Mouse (Mus musculus) intestine, embryonic 14.5 days (tissue): ENCODE results near the gene Brat1. TPM values are rescaled to one million over a fixed set of nuclear protein-coding genes. Genes with fewer than 3 reads are reported as not detected.

Experiments
- ATAC-seq: fragments of 200-750 bp; cut with Nextera tagmentation; replicated peaks from 2 replicates; pipeline ENCODE4 v1.8.0; 2017; ENCODE audit warnings: low read depth, moderate number of reproducible peaks, moderate TSS enrichment, moderate library complexity; ENCODE audit not compliant: low FRiP score, low TSS enrichment
- DNase-seq: peaks from one replicate; pipeline ENCODE4 v3.0.0-alpha.2; 2018; ENCODE audit warnings: low spot score
- H3K27ac ChIP-seq: fragments of 300-500 bp; sonication (generic); 2 replicates; pipeline ENCODE4 v1.5.1; 2014; ENCODE audit warnings: low read depth, mild to moderate bottlenecking, control low read depth
- H3K27me3 ChIP-seq: fragments of 300-500 bp; sonication (generic); replicated peaks from 2 replicates; pipeline ENCODE4 v1.6.1; 2014; ENCODE audit warnings: low read length, control low read depth; ENCODE audit not compliant: control insufficient read depth, insufficient read depth
- H3K36me3 ChIP-seq: fragments of 300-500 bp; sonication (generic); 2 replicates; pipeline ENCODE4 v1.6.1; 2014; ENCODE audit warnings: low read length, control low read depth; ENCODE audit not compliant: control insufficient read depth, insufficient read depth
- H3K4me1 ChIP-seq: fragments of 300-500 bp; sonication (generic); replicated peaks from 2 replicates; pipeline ENCODE4 v1.6.1; 2014; ENCODE audit warnings: low read length, control low read depth, mixed read lengths; ENCODE audit not compliant: control insufficient read depth, insufficient read depth
- H3K4me2 ChIP-seq: fragments of 300-500 bp; sonication (generic); 2 replicates; pipeline ENCODE4 v1.6.1; 2014; ENCODE audit warnings: low read length
- H3K4me3 ChIP-seq: fragments of 300-500 bp; sonication (generic); 2 replicates; pipeline ENCODE4 v1.5.1; 2014; ENCODE audit warnings: low read depth, low read length, control low read depth, mixed read lengths
- H3K9ac ChIP-seq: fragments of 300-500 bp; sonication (generic); 2 replicates; pipeline ENCODE4 v1.6.1; 2014; ENCODE audit warnings: mild to moderate bottlenecking, low read length
- H3K9me3 ChIP-seq: fragments of 300-500 bp; sonication (generic); 2 replicates; pipeline ENCODE4 v1.6.1; 2016; ENCODE audit warnings: low read length, control low read depth; ENCODE audit not compliant: control insufficient read depth
- WGBS: fragments of 180-500 bp; shearing (Covaris S2); extraction: QIAGEN DNeasy Blood & Tissue Kit; methylation state at CpG from one replicate; pipeline ENCODE4 v1.1.7; 2014; 5-methylcytosine and 5-hydroxymethylcytosine counted together
- polyA plus RNA-seq: library from polyadenylated mRNA; unstranded; fragments of >200 nt; fragmentation: Nextera tagmentation; extraction: Ambion mirVana; gene quantifications from 2 replicates; pipeline ENCODE4 v1.2.1, GENCODE M21; 2014

Brat1 gene
- polyA plus RNA-seq, 1 experiment from 2014 or later = 15.9 TPM

DNA sequence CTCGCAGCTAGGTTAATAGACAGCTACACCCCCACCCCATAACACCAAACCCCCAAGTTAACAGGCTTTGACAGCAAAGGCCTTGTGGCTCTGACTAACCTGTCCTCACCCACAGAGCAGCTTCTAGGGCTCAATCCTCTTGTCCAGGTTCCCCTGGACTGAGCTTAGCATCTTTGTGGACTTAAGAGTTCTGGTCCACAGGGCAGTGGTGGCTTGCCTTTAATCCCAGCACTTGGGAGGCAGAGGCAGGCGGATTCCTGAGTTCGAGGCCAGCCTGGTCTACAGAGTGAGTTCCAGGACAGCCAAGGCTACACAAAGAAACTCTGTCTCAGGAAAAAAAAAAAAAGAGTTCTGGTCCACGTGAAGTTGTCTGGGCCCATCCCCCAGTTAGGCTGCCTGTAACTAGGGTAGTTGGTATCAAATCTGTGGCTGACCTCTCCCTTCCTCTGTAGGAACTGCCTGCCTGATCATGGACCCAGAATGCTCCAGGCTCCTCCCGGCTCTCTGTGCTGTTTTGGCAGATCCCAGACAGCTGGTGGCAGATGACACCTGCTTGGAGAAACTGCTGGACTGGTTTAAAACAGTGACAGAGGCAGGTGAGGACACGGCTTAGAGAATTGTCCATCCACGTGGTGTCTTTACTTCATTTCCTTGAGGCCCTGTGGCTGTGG, 825 bp downstream of the Brat1 start:
- Histone ChIP-seq H3K4me2 (peak overlapping the region; percentile 80), H3K27me3 (no peaks in the 10 kb centered on the region), H3K9me3 (no peaks in the 10 kb centered on the region), H3K36me3 (peaks cover 18% of the 10 kb centered on the region), H3K9ac (peak overlapping the region; percentile 71), H3K4me1 (peaks cover 30% of the 10 kb centered on the region), H3K4me3 (peak overlapping the region; percentile 60), H3K27ac (peak overlapping the region; percentile 71; the same call in 1 of the 2 replicates)
- DNase-seq (no peak), ATAC-seq (no peak)
- WGBS = 49% methylated on average over 7 of the region's 7 CpGs

DNA sequence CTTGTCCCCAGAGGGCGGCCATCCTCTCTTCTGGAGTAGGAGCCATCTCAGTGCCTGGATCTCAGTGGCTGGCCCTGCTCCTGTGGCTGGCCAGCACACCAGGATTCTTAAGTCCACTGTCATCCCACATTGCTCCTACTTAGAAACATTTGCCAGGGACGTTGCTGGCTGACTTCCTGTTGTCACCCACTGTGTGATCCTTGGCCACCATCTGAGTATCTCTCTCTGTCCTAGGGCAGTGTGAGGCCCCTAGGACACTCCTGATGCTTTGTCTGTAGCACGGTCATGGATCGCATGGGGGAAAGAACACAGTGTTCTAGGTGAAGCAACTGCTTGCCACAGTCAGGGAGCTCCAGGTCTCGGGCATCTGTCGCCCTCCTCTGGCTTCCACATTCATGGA, 5.5 kb downstream of the Brat1 start:
- H3K9ac ChIP-seq = no peak overlapping the region
- DNase-seq (no peak), ATAC-seq (no peak)
- peaks cover 7% of the 10 kb centered on the region for H3K4me1 ChIP-seq
- H3K4me3 ChIP-seq = no peak overlapping the region
- no peak overlapping the region for H3K4me2 ChIP-seq
- H3K36me3 ChIP-seq = peaks cover 64% of the 10 kb centered on the region
- no peak overlapping the region for H3K27ac ChIP-seq
- WGBS = 93% methylated on average over 6 of the region's 6 CpGs
- H3K27me3 ChIP-seq = no peaks in the 10 kb centered on the region
- no peaks in the 10 kb centered on the region for H3K9me3 ChIP-seq

DNA sequence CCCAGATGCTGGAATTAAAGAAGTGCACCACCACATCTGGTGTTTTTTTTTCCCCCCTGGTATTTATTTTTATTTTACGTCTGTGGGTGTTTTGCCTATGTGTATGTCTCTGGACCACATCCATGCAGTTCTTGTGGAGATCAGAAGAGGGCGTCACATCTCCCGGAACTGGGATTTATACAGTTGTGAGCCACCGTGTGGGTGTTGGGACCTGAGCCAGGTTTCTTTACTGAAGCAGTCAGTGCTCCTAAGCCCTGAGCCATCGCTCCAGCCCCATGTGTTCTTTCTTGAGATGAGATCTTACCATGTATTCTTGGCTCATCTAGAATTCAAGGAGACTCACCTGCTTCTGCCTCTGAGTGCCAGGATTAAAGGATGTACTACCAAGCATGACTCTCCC, 6.2 kb downstream of the Brat1 start:
- no peak for ATAC-seq
- Histone ChIP-seq H3K27ac (no peak overlapping the region), H3K4me2 (no peak overlapping the region), H3K9ac (no peak overlapping the region), H3K27me3 (no peaks in the 10 kb centered on the region), H3K9me3 (no peaks in the 10 kb centered on the region), H3K4me1 (peaks cover under 1% of the 10 kb centered on the region), H3K4me3 (no peak overlapping the region), H3K36me3 (peaks cover 72% of the 10 kb centered on the region)
- DNase-seq = no peak
- WGBS = 83% methylated on average over 5 of the region's 5 CpGs

DNA sequence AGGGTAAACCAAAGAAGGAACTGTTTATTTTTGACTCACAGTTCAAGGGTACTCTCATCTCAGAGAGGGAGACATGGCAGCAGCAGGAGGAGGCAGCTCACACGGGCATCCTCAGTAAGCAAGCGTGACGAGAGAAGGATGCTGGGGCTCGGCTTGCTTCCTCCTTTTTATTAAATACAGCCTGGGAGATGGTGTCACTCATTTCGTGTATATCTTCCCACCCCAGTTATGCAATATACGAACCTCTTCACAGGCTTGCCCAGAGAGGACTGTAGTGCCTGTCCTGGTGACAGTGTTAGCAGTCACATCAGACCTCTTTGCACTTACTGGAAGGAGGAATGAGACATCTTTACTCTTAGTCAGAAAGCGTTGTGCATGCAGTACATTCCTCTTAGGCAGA, 16.0 kb downstream of the Brat1 start:
- Histone ChIP-seq H3K27ac (no peak overlapping the region), H3K4me1 (no peaks in the 10 kb centered on the region), H3K4me2 (no peak overlapping the region), H3K9ac (no peak overlapping the region), H3K27me3 (no peaks in the 10 kb centered on the region), H3K9me3 (no peaks in the 10 kb centered on the region), H3K4me3 (no peak overlapping the region), H3K36me3 (peaks cover 38% of the 10 kb centered on the region)
- 79% methylated on average over 7 of the region's 7 CpGs for WGBS
- DNase-seq (no peak), ATAC-seq (no peak)

DNA sequence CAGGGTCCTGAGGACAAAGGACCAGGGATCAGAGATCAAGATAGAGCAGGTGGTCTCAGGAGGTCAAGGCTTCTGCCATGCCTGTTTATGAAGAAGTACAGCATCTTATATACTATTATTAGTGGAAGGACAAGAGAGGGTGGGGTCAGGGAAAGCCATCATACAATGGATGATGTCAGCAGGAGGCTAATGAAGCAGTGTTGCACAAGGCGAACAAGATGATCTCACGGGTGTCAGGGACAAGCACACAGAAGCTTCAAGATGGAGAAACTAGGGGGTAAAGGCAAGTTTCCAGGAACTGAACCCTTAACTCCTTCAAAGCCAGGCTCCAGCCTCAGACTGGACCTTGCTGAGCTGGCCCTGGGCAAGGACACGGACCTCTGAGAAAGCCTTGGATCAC, 17.3 kb downstream of the Brat1 start:
- Histone ChIP-seq H3K4me2 (no peak overlapping the region), H3K4me3 (no peak overlapping the region), H3K9me3 (no peaks in the 10 kb centered on the region), H3K27me3 (no peaks in the 10 kb centered on the region), H3K4me1 (no peaks in the 10 kb centered on the region), H3K27ac (no peak overlapping the region), H3K36me3 (peaks cover 24% of the 10 kb centered on the region), H3K9ac (no peak overlapping the region)
- no peak for ATAC-seq
- DNase-seq = no peak
- 86% methylated on average over 3 of the region's 3 CpGs for WGBS

DNA sequence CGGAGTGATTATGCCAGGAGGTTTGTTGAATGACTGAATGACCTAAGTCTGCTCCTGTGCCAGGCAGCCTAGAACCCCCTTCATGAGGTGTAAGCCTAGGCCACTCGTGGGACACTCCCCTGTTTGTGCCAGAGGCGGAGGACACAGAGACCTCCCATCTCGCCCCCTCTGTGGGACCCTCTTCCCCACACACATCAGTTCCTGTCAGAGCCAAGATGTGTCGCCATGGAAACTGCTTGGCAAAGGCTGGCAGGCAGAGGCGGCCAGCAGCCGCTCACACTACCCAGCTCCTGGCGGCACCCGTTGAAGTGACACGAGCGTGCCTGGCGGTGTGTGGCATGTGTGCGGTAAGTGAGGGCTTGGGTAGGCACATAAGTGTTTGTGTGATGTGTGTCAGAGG, 19.0 kb downstream of the Brat1 start, which contains the start of gene Amz1:
Gene Amz1, plus strand, starts transcription at position 306 of the 400 bp plus-strand sequence.
- no peak within 1 kb of the TSS for H3K27ac ChIP-seq
- no peak within 1 kb of the TSS for H3K4me3 ChIP-seq
- H3K9ac ChIP-seq = no peak within 1 kb of the TSS
- no peaks in the 10 kb centered on the region for H3K9me3 ChIP-seq
- no peak within 1 kb of the TSS for H3K4me2 ChIP-seq
- H3K4me1 ChIP-seq = no peaks in the 10 kb centered on the region
- ATAC-seq = no peak
- no peak for DNase-seq
- H3K36me3 ChIP-seq = peaks cover 10% of the 10 kb centered on the region; the same call in 1 of the 2 replicates
- H3K27me3 ChIP-seq = no peaks in the 10 kb centered on the region
- WGBS = 81% methylated on average over 13 of the region's 13 CpGs

DNA sequence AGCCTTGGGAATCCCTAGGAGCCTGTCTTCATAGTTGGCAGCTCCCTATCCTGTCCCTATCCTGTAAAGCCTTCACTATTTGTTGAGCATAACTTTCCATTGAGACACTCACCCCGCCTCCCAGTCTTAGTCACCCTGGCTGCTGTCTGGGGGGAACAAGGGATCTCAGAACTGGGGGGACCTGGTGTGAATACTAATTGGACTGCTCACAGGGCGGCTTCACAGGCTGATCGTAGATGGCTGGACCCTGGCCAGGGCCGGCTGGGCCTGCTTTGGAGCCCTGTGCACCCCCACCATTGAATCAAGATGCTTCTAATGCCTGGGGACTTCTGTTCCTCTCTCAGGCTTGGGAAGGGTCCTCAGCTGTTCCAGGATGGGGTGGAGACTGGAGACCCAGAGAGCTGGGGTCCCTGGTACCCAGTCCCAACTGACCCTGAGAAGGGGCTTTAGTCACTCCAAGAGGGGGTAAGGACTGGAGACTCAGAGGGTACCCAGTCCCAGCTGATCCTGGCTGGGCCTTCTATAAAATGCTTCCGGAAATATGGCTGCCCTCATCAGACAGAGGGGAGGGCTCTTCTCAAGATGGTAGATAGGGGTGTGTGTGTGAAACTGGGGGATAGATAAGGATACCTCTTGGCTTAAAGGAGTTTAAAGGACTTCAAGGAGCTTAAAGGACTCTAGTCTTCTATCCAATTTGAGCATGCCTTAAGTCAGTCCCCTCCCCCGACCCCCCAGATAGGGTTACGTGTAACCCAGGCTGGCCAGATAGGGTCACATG, 21.4 kb downstream of the Brat1 start:
- no peak for DNase-seq
- Histone ChIP-seq H3K4me2 (no peak overlapping the region), H3K4me1 (no peaks in the 10 kb centered on the region), H3K4me3 (no peak overlapping the region), H3K9me3 (no peaks in the 10 kb centered on the region), H3K27ac (no peak overlapping the region), H3K36me3 (no peaks in the 10 kb centered on the region), H3K9ac (no peak overlapping the region), H3K27me3 (no peaks in the 10 kb centered on the region)
- ATAC-seq = no peak
- WGBS = 83% methylated on average over 7 of the region's 7 CpGs

DNA sequence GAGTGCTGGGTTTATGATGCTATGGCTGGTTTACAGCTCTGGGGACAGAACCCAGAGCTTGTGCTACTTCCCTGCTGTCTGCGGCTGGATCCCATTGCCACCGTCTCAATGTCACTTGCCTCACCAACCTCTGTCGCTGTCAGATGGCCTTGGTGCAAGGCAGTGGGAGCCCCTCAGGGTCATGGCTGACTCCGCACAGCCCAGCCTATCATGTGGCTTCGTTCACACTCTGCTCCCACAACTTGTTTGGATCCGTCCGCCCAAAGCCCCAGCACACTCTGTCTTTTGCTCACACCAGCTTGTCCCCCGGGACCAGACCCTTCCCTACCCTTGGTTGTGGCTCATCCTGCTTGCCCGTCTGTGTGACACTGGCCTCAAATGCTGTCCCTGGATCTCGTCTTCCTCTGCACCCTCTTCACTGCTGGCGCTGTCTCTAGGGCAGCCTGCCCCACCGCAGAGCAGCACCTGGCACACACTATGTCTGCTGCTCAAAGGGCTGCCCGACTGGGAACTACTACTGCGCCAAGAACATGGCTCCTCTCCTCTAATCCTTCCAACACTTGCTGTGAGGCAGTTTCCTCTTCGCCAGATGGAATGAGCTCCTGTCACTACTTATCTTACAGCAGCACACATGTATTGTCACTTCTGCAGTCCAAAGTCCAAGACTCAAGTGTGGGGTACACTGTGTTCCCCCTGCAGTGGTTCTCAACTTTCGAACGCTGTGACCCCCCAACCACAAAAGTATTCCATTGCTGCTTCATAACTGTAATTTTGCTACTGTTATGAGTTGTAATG, 22.3 kb downstream of the Brat1 start:
- Histone ChIP-seq H3K4me2 (no peak overlapping the region), H3K9ac (no peak overlapping the region), H3K36me3 (no peaks in the 10 kb centered on the region), H3K27ac (no peak overlapping the region), H3K4me3 (no peak overlapping the region), H3K27me3 (no peaks in the 10 kb centered on the region), H3K9me3 (no peaks in the 10 kb centered on the region), H3K4me1 (no peaks in the 10 kb centered on the region)
- no peak for DNase-seq
- ATAC-seq = no peak
- 76% methylated on average over 17 of the region's 17 CpGs for WGBS
